Mouse (Mus musculus): Measurements from ENCODE around the gene Olfr1124. TPM values are rescaled to one million over a fixed set of nuclear protein-coding genes. Genes with fewer than 3 reads are reported as not detected.
"Not testable (repeated sequence)": the region's sequence is repeated elsewhere in the genome, so short reads cannot be mapped to it uniquely, and the experiment has no call there.

The Olfr1124 gene
- not detected in 2 replicates for polyA plus RNA-seq (2014; fragmentation: Nextera tagmentation; extraction: Ambion mirVana)

DNA sequence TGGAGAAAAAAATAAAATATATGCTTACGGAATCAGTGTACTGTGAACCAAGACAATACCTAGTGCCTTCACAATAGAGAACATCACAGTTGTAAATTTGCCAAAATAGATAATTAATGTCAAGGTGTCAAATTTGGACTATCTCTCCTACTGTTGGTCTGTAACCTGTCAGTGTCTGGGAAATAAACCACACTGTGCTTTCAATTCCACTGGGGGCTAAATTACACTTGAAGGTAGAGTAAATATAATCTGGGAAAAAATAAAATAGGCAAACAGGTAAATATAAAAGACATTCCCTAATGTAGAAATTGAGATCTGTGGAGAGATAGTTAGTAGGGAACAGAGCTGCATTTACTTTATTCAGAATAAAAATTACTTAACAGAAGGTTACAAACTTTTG, at the start of gene Olfr1124:
Olfr1124 (plus strand) TSS at position 301 of the 400 bp plus-strand sequence.
- no peaks in the 10 kb centered on the region for H3K36me3 ChIP-seq (ENCODE audit: control insufficient read depth, insufficient read depth, low read length)

DNA sequence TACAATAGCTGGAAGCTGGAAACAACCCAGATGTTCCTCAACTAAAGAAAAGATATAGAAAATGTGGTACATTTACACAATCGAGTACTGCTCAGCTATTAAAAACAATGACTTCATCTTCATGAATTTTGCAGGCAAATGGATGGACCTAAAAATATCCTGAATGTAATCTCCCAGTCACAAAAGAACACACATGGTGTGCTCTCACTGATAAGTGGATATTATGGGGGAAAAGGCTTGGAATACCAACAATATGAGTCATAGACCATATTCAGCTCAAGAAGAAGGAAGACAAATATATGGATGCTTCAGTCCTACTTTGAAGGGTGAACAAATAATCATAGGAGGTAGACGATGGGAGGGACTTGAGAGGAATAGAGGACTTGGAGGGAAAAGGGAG, 46.1 kb upstream of the Olfr1124 start:
- DNase-seq, result no peak
- Histone ChIP-seq H3K27ac (replicated peaks; ENCODE audit: low read depth, low read length) (no peak overlapping the region), H3K9me3 (ENCODE audit: control insufficient read depth, low read length) (no peaks in the 10 kb centered on the region), H3K36me3 (ENCODE audit: control insufficient read depth, insufficient read depth, low read length) (no peaks in the 10 kb centered on the region), H3K4me3 (replicated peaks; ENCODE audit: low read depth, low read length) (no peak overlapping the region), H3K4me2 (ENCODE audit: low read length) (no peak overlapping the region), H3K9ac (replicated peaks; ENCODE audit: low read length) (no peak overlapping the region), H3K27me3 (ENCODE audit: control insufficient read depth, insufficient read depth, low read length) (no peaks in the 10 kb centered on the region), H3K4me1 (ENCODE audit: control insufficient read depth, insufficient read depth, low read length) (no peaks in the 10 kb centered on the region)
- ATAC-seq (ENCODE audit: low FRiP score, low TSS enrichment), result no peak
- 89% methylated on average over 2 of the region's 2 CpGs for WGBS

More for the DNA sequence above, at the start of gene Olfr1124:
- H3K9me3 ChIP-seq (ENCODE audit: control insufficient read depth, low read length), result no peaks in the 10 kb centered on the region
- H3K27ac ChIP-seq (replicated peaks; ENCODE audit: low read depth, low read length), result no peak within 1 kb of the TSS
- WGBS, result 89% methylated on average over 1 of the region's 1 CpGs
- no peaks in the 10 kb centered on the region for H3K4me1 ChIP-seq (ENCODE audit: control insufficient read depth, insufficient read depth, low read length)
- ATAC-seq (ENCODE audit: low FRiP score, low TSS enrichment), result no peak
- no peaks in the 10 kb centered on the region for H3K27me3 ChIP-seq (ENCODE audit: control insufficient read depth, insufficient read depth, low read length)
- no peak within 1 kb of the TSS for H3K9ac ChIP-seq (replicated peaks; ENCODE audit: low read length)
- no peak within 1 kb of the TSS for H3K4me3 ChIP-seq (replicated peaks; ENCODE audit: low read depth, low read length)
- DNase-seq, result no peak
- no peak within 1 kb of the TSS for H3K4me2 ChIP-seq (ENCODE audit: low read length)

DNA sequence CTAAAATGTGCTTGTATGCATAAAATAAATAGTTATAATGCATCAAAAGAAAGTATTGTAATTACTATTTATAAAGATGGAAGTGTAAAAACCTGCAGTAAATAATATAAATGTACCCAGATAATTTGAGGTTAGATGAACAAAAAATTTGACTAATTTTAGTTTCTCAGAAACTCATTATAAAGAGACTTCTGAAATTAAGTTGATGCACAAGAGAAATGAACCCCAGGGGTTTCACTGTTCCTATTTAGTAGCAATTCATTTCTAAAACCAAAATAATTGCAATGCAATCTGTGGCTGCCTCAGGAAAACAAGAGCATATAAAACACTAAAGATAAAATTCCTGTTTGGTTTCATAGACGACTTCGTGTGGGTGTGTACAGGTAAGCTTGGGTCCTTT, 44.5 kb upstream of the Olfr1124 start, which contains the start of gene Olfr1122:
Olfr1122 (plus strand) TSS at position 301 of the 400 bp plus-strand sequence.
- H3K9ac ChIP-seq (replicated peaks; ENCODE audit: low read length), result no peak within 1 kb of the TSS
- no peak within 1 kb of the TSS for H3K27ac ChIP-seq (replicated peaks; ENCODE audit: low read depth, low read length)
- ATAC-seq (ENCODE audit: low FRiP score, low TSS enrichment) (no peak), DNase-seq (no peak)
- H3K4me2 ChIP-seq (ENCODE audit: low read length), result no peak within 1 kb of the TSS
- H3K27me3 ChIP-seq (ENCODE audit: control insufficient read depth, insufficient read depth, low read length), result no peaks in the 10 kb centered on the region
- WGBS, result 88% methylated on average over 2 of the region's 2 CpGs
- no peaks in the 10 kb centered on the region for H3K4me1 ChIP-seq (ENCODE audit: control insufficient read depth, insufficient read depth, low read length)
- no peaks in the 10 kb centered on the region for H3K9me3 ChIP-seq (ENCODE audit: control insufficient read depth, low read length)
- no peak within 1 kb of the TSS for H3K4me3 ChIP-seq (replicated peaks; ENCODE audit: low read depth, low read length)
- H3K36me3 ChIP-seq (ENCODE audit: control insufficient read depth, insufficient read depth, low read length), result no peaks in the 10 kb centered on the region

- not testable (repeated sequence) for H3K4me1 ChIP-seq (ENCODE audit: control insufficient read depth, insufficient read depth, low read length); H3K4me2 ChIP-seq (ENCODE audit: low read length); H3K36me3 ChIP-seq (ENCODE audit: control insufficient read depth, insufficient read depth, low read length); H3K4me3 ChIP-seq (replicated peaks; ENCODE audit: low read depth, low read length); H3K9ac ChIP-seq (replicated peaks; ENCODE audit: low read length); H3K27ac ChIP-seq (replicated peaks; ENCODE audit: low read depth, low read length); H3K9me3 ChIP-seq (ENCODE audit: control insufficient read depth, low read length); DNase-seq; H3K27me3 ChIP-seq (ENCODE audit: control insufficient read depth, insufficient read depth, low read length)
- WGBS, result 93% methylated on average over 5 of the region's 5 CpGs
- ATAC-seq (ENCODE audit: low FRiP score, low TSS enrichment), result peak; percentile 70; the same call in 1 of the 2 replicates
Measured at GRCm38 (mm10) chr2:87393605-87394004, 36.5 kb upstream of the Olfr1124 start.

DNA sequence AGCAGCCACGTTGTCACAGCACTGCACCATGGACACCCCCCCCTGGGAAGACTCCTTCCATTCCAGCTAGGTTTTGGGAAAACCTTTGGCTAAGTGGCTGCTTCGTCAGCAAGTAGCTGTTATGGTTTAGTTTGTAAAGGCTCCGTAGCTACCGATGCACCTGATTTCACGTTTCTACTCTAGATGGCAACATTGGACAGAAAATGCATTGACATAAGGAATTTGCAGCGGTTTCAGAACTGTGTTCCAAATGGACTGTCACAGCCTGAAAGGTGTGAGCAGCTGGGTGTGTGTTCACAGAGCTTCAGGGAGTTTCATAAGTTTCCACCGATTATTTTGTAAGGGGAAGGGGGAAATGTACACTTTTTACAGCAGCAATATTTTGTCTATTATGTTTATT, 35.4 kb upstream of the Olfr1124 start:
- not testable (repeated sequence) for H3K9ac ChIP-seq (replicated peaks; ENCODE audit: low read length); H3K4me2 ChIP-seq (ENCODE audit: low read length); H3K9me3 ChIP-seq (ENCODE audit: control insufficient read depth, low read length); H3K27ac ChIP-seq (replicated peaks; ENCODE audit: low read depth, low read length); H3K27me3 ChIP-seq (ENCODE audit: control insufficient read depth, insufficient read depth, low read length); H3K4me1 ChIP-seq (ENCODE audit: control insufficient read depth, insufficient read depth, low read length); H3K36me3 ChIP-seq (ENCODE audit: control insufficient read depth, insufficient read depth, low read length); H3K4me3 ChIP-seq (replicated peaks; ENCODE audit: low read depth, low read length)
- peak; percentile 16 for DNase-seq
- 87% methylated on average over 7 of the region's 7 CpGs for WGBS
- 0 out of 2 replicates have a peak, but pooled peaks have one; percentile 5 for ATAC-seq (ENCODE audit: low FRiP score, low TSS enrichment)

GRCm38 (mm10) chr2:87416335-87416734, 13.7 kb upstream of the Olfr1124 start, which contains the start of gene Olfr1123:
Gene Olfr1123 (plus strand): TSS chr2:87416635.
- 87% methylated on average over 1 of the region's 1 CpGs for WGBS
- Histone ChIP-seq H3K9ac (replicated peaks; ENCODE audit: low read length) (no peak within 1 kb of the TSS), H3K9me3 (ENCODE audit: control insufficient read depth, low read length) (no peaks in the 10 kb centered on the region), H3K4me1 (ENCODE audit: control insufficient read depth, insufficient read depth, low read length) (no peaks in the 10 kb centered on the region), H3K4me2 (ENCODE audit: low read length) (no peak within 1 kb of the TSS), H3K27me3 (ENCODE audit: control insufficient read depth, insufficient read depth, low read length) (no peaks in the 10 kb centered on the region), H3K4me3 (replicated peaks; ENCODE audit: low read depth, low read length) (no peak within 1 kb of the TSS), H3K36me3 (ENCODE audit: control insufficient read depth, insufficient read depth, low read length) (no peaks in the 10 kb centered on the region), H3K27ac (replicated peaks; ENCODE audit: low read depth, low read length) (no peak within 1 kb of the TSS)
- ATAC-seq (ENCODE audit: low FRiP score, low TSS enrichment) (no peak), DNase-seq (no peak)

DNA sequence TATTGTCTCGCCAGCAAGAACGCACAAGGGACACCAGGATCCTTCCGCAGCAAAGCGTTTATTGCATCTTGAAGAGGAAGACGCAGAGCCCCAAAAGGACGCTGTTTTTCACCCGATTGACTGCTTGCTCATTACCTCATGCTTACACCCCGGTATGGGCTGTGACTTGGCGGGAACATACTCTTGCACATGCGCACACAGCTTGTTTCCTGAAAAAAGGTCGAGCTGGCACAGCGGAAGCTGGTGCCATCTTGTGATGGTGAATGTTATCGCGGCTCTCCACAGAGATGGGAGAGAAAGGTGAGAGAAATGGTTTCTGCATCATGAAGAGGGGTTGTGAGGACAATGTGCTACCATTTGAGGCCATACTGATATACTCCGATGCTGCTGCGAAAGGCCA, 7.7 kb downstream of the Olfr1124 start:
- no peaks in the 10 kb centered on the region for H3K9me3 ChIP-seq (ENCODE audit: control insufficient read depth, low read length)

GRCm38 (mm10) chr2:87453662-87454061, 23.6 kb downstream of the Olfr1124 start, which contains the start of gene Olfr1126:
Gene Olfr1126 (plus strand): TSS chr2:87453962.
- Histone ChIP-seq H3K36me3 (ENCODE audit: control insufficient read depth, insufficient read depth, low read length) (no peaks in the 10 kb centered on the region), H3K9me3 (ENCODE audit: control insufficient read depth, low read length) (no peaks in the 10 kb centered on the region), H3K4me3 (replicated peaks; ENCODE audit: low read depth, low read length) (no peak within 1 kb of the TSS), H3K4me1 (ENCODE audit: control insufficient read depth, insufficient read depth, low read length) (no peaks in the 10 kb centered on the region), H3K27me3 (ENCODE audit: control insufficient read depth, insufficient read depth, low read length) (no peaks in the 10 kb centered on the region), H3K4me2 (ENCODE audit: low read length) (no peak within 1 kb of the TSS), H3K9ac (replicated peaks; ENCODE audit: low read length) (no peak within 1 kb of the TSS), H3K27ac (replicated peaks; ENCODE audit: low read depth, low read length) (no peak within 1 kb of the TSS)
- ATAC-seq (ENCODE audit: low FRiP score, low TSS enrichment), result no peak
- no peak for DNase-seq

More for the DNA sequence above, 7.7 kb downstream of the Olfr1124 start:
- WGBS, result 90% methylated on average over 16 of the region's 16 CpGs
- no peak for ATAC-seq (ENCODE audit: low FRiP score, low TSS enrichment)
- no peak for DNase-seq
- Histone ChIP-seq H3K27me3 (ENCODE audit: control insufficient read depth, insufficient read depth, low read length) (no peaks in the 10 kb centered on the region), H3K9ac (replicated peaks; ENCODE audit: low read length) (no peak overlapping the region), H3K36me3 (ENCODE audit: control insufficient read depth, insufficient read depth, low read length) (no peaks in the 10 kb centered on the region), H3K4me1 (ENCODE audit: control insufficient read depth, insufficient read depth, low read length) (no peaks in the 10 kb centered on the region), H3K27ac (replicated peaks; ENCODE audit: low read depth, low read length) (no peak overlapping the region), H3K4me3 (replicated peaks; ENCODE audit: low read depth, low read length) (no peak overlapping the region), H3K4me2 (ENCODE audit: low read length) (no peak overlapping the region)

DNA sequence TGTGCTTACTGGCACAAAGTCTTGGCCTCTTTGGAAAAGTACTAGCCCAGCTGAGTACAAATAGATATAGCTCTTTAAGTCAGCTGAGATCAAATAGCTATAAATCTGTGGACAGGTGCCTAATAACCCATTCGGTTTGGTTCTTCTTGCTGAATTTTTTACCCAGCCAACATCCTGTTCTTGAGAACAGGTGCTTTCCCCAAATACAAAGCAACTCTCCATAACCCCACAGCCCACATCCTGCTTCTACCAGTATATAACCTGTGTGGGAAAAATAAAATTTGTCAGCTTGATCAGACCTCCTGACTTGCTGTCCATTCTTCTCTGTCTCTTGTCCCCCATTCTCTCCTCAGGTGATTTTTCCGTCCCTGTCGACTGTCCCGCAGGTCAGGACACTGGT, 31.7 kb downstream of the Olfr1124 start:
- Histone ChIP-seq H3K27ac (replicated peaks; ENCODE audit: low read depth, low read length) (no peak overlapping the region), H3K4me2 (ENCODE audit: low read length) (no peak overlapping the region), H3K4me3 (replicated peaks; ENCODE audit: low read depth, low read length) (no peak overlapping the region), H3K9me3 (ENCODE audit: control insufficient read depth, low read length) (no peaks in the 10 kb centered on the region), H3K36me3 (ENCODE audit: control insufficient read depth, insufficient read depth, low read length) (no peaks in the 10 kb centered on the region), H3K4me1 (ENCODE audit: control insufficient read depth, insufficient read depth, low read length) (no peaks in the 10 kb centered on the region), H3K27me3 (ENCODE audit: control insufficient read depth, insufficient read depth, low read length) (no peaks in the 10 kb centered on the region), H3K9ac (replicated peaks; ENCODE audit: low read length) (no peak overlapping the region)
- WGBS, result 94% methylated on average over 4 of the region's 4 CpGs
- ATAC-seq (ENCODE audit: low FRiP score, low TSS enrichment) (no peak), DNase-seq (no peak)
